Mouse (Mus musculus) right cerebral cortex, adult 2 months (tissue): ENCODE results near the gene Fam19a2.
A peak's percentile ranks its signal among the peaks of the same experiment; 100 is the strongest.

Experiments used
- DNase-seq, 2 experiments: peaks; one replicate each; pipeline ENCODE4 v3.0.0; 2021 to 2022; ENCODE audit warnings: low spot score in 2 of 2

Fam19a2 gene

DNA sequence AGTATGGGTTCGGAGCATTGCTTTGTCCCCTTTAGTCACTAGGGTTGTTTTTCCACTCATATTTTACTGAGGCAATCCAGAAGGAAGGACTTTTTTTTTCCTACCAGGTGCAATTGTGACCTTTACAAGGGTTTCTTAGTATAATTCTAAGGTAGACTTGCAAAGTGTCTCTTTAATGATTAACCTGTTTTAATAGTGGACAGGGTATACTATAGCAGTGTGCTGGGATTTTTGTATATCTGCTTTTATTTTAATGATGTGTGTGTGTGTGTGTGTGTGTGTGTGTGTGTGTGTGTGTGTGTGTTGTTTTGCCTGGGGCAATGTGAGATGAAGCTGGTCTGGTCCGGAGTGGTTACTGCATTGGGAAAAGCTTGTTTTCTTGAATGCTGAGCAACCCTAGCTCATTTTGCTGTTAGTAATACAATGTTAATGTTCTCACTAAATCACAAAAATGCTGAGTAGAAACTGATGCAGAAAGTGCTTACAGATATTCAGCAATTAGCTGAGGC, 458.2 kb downstream of the Fam19a2 start:
- no peak for DNase-seq

GRCm38 (mm10) chr10:123723641-123724040, 459.8 kb downstream of the Fam19a2 start:
- DNase-seq, result no peak

DNA sequence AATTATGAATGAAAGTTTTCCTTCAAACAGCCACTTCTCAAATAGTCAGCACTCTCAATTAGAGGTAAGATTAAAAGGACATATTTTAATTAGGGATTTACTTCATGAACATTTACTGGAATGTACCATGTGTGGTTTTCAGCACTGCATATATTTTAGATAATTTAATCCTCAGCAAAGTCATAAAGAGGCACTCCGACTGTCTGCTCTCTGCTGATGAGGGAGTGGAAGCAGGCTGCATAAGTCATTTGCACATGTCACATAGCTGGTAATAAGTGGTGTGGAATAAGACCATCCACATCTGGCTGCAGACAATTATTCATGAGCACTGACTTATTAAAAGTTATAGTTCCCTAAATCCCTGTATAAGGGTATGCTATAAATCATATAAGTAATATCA, 484.5 kb downstream of the Fam19a2 start:
- DNase-seq, result no peak

GRCm38 (mm10) chr10:123751676-123752280, 488.0 kb downstream of the Fam19a2 start:
- DNase-seq, result no peak

GRCm38 (mm10) chr10:123752755-123753154, 489.0 kb downstream of the Fam19a2 start:
- DNase-seq, result no peak

- DNase-seq, result no peak
Observed at GRCm38 (mm10) chr10:123753996-123754395, 490.2 kb downstream of the Fam19a2 start.

GRCm38 (mm10) chr10:123789374-123789773, 525.6 kb downstream of the Fam19a2 start:
- peak in 1 of 2 experiments; percentile 17 for DNase-seq
